Mouse (Mus musculus): ENCODE results near the gene Ripk3. TPM values are rescaled to one million over a fixed set of nuclear protein-coding genes. Genes with fewer than 3 reads are reported as not detected.
A peak's percentile ranks its signal among the peaks of the same experiment; 100 is the strongest.

The Ripk3 gene
- 51.6 and 52.1 TPM in 2 replicates for polyA plus RNA-seq (2014; fragmentation: Nextera tagmentation; extraction: Ambion mirVana)

- peak within 1 kb of the TSS; percentile 97 for H3K4me2 ChIP-seq
These were observed at the start of gene Ripk3 for GRCm38 (mm10) chr14:55788256-55789050. Gene Ripk3 (minus strand): TSS chr14:55788865.

GRCm38 (mm10) chr14:55838312-55838711 is 49.6 kb upstream of the Ripk3 start:
- H3K4me1 ChIP-seq (replicated peaks; ENCODE audit: control insufficient read depth, insufficient read depth, low read length) = 0 out of 2 replicates have a peak, but pooled peaks cover 4% of the 10 kb centered on the region
- H3K27me3 ChIP-seq (replicated peaks; ENCODE audit: control insufficient read depth, insufficient read depth, low read length) = no peaks in the 10 kb centered on the region
- ATAC-seq (replicated peaks; ENCODE audit: low FRiP score) (no peak), DNase-seq (ENCODE audit: low spot score) (no peak)
- H3K4me2 ChIP-seq = no peak overlapping the region
- 80% methylated on average over 5 of the region's 5 CpGs for WGBS
- H3K36me3 ChIP-seq (ENCODE audit: control insufficient read depth, insufficient read depth, low read length) = no peaks in the 10 kb centered on the region
- no peaks in the 10 kb centered on the region for H3K9me3 ChIP-seq (ENCODE audit: control insufficient read depth, low read length)
- no peak overlapping the region for H3K4me3 ChIP-seq (ENCODE audit: low read depth, low read length)
- no peak overlapping the region for H3K9ac ChIP-seq (ENCODE audit: low read depth, low read length)
- no peak overlapping the region for H3K27ac ChIP-seq (ENCODE audit: low read depth, low read length)

More at GRCm38 (mm10) chr14:55788256-55789050, at the start of gene Ripk3:
- Histone ChIP-seq H3K9me3 (ENCODE audit: control insufficient read depth, low read length) (no peaks in the 10 kb centered on the region), H3K4me1 (replicated peaks; ENCODE audit: control insufficient read depth, insufficient read depth, low read length) (peaks cover 6% of the 10 kb centered on the region), H3K9ac (ENCODE audit: low read depth, low read length) (peak within 1 kb of the TSS; percentile 62), H3K27ac (ENCODE audit: low read depth, low read length) (no peak within 1 kb of the TSS), H3K27me3 (replicated peaks; ENCODE audit: control insufficient read depth, insufficient read depth, low read length) (peaks cover 28% of the 10 kb centered on the region), H3K36me3 (ENCODE audit: control insufficient read depth, insufficient read depth, low read length) (no peaks in the 10 kb centered on the region), H3K4me3 (ENCODE audit: low read depth, low read length) (peak within 1 kb of the TSS; percentile 57)
- ATAC-seq (replicated peaks; ENCODE audit: low FRiP score) (peak; percentile 75), DNase-seq (ENCODE audit: low spot score) (peak; percentile 64)
- whole genome bisulfite sequencing = 3% methylated on average over 40 of the region's 40 CpGs

GRCm38 (mm10) chr14:55834808-55835533 is 46.3 kb upstream of the Ripk3 start:
- H3K27me3 ChIP-seq (replicated peaks; ENCODE audit: control insufficient read depth, insufficient read depth, low read length) = peaks cover 8% of the 10 kb centered on the region
- H3K4me1 ChIP-seq (replicated peaks; ENCODE audit: control insufficient read depth, insufficient read depth, low read length) = 0 out of 2 replicates have a peak, but pooled peaks cover 4% of the 10 kb centered on the region
- H3K9me3 ChIP-seq (ENCODE audit: control insufficient read depth, low read length) = no peaks in the 10 kb centered on the region
- no peaks in the 10 kb centered on the region for H3K36me3 ChIP-seq (ENCODE audit: control insufficient read depth, insufficient read depth, low read length)
- no peak overlapping the region for H3K9ac ChIP-seq (ENCODE audit: low read depth, low read length)
- no peak overlapping the region for H3K27ac ChIP-seq (ENCODE audit: low read depth, low read length)
- WGBS = 78% methylated on average over 5 of the region's 5 CpGs
- ATAC-seq (replicated peaks; ENCODE audit: low FRiP score) (no peak), DNase-seq (ENCODE audit: low spot score) (no peak)
- no peak overlapping the region for H3K4me3 ChIP-seq (ENCODE audit: low read depth, low read length)
- no peak overlapping the region; the same call in 1 of the 2 replicates for H3K4me2 ChIP-seq

GRCm38 (mm10) chr14:55833126-55833525 is 44.5 kb upstream of the Ripk3 start:
- Histone ChIP-seq H3K9ac (ENCODE audit: low read depth, low read length) (no peak overlapping the region), H3K4me2 (no peak overlapping the region), H3K27ac (ENCODE audit: low read depth, low read length) (no peak overlapping the region), H3K4me3 (ENCODE audit: low read depth, low read length) (no peak overlapping the region), H3K36me3 (ENCODE audit: control insufficient read depth, insufficient read depth, low read length) (no peaks in the 10 kb centered on the region), H3K27me3 (replicated peaks; ENCODE audit: control insufficient read depth, insufficient read depth, low read length) (peaks cover 17% of the 10 kb centered on the region), H3K9me3 (ENCODE audit: control insufficient read depth, low read length) (no peaks in the 10 kb centered on the region), H3K4me1 (replicated peaks; ENCODE audit: control insufficient read depth, insufficient read depth, low read length) (peaks cover 16% of the 10 kb centered on the region)
- ATAC-seq (replicated peaks; ENCODE audit: low FRiP score) (no peak), DNase-seq (ENCODE audit: low spot score) (no peak)
- WGBS = 73% methylated on average over 4 of the region's 4 CpGs

GRCm38 (mm10) chr14:55830331-55830730 is 41.7 kb upstream of the Ripk3 start:
- Histone ChIP-seq H3K4me3 (ENCODE audit: low read depth, low read length) (no peak overlapping the region), H3K36me3 (ENCODE audit: control insufficient read depth, insufficient read depth, low read length) (no peaks in the 10 kb centered on the region), H3K27me3 (replicated peaks; ENCODE audit: control insufficient read depth, insufficient read depth, low read length) (peaks cover 43% of the 10 kb centered on the region), H3K9me3 (ENCODE audit: control insufficient read depth, low read length) (no peaks in the 10 kb centered on the region), H3K9ac (ENCODE audit: low read depth, low read length) (no peak overlapping the region), H3K27ac (ENCODE audit: low read depth, low read length) (no peak overlapping the region), H3K4me1 (replicated peaks; ENCODE audit: control insufficient read depth, insufficient read depth, low read length) (peaks cover 23% of the 10 kb centered on the region), H3K4me2 (no peak overlapping the region)
- WGBS = 77% methylated on average over 4 of the region's 4 CpGs
- ATAC-seq (replicated peaks; ENCODE audit: low FRiP score) (no peak), DNase-seq (ENCODE audit: low spot score) (no peak)

GRCm38 (mm10) chr14:55829854-55830253 is 41.2 kb upstream of the Ripk3 start:
- no peak overlapping the region for H3K27ac ChIP-seq (ENCODE audit: low read depth, low read length)
- H3K9me3 ChIP-seq (ENCODE audit: control insufficient read depth, low read length) = no peaks in the 10 kb centered on the region
- H3K4me3 ChIP-seq (ENCODE audit: low read depth, low read length) = no peak overlapping the region
- H3K36me3 ChIP-seq (ENCODE audit: control insufficient read depth, insufficient read depth, low read length) = no peaks in the 10 kb centered on the region
- DNase-seq (ENCODE audit: low spot score) (no peak), ATAC-seq (replicated peaks; ENCODE audit: low FRiP score) (no peak)
- peaks cover 23% of the 10 kb centered on the region for H3K4me1 ChIP-seq (replicated peaks; ENCODE audit: control insufficient read depth, insufficient read depth, low read length)
- no peak overlapping the region for H3K9ac ChIP-seq (ENCODE audit: low read depth, low read length)
- 84% methylated on average over 16 of the region's 16 CpGs for WGBS
- peaks cover 48% of the 10 kb centered on the region for H3K27me3 ChIP-seq (replicated peaks; ENCODE audit: control insufficient read depth, insufficient read depth, low read length)
- H3K4me2 ChIP-seq = no peak overlapping the region

- Histone ChIP-seq H3K27me3 (replicated peaks; ENCODE audit: control insufficient read depth, insufficient read depth, low read length) (peaks cover 57% of the 10 kb centered on the region), H3K4me1 (replicated peaks; ENCODE audit: control insufficient read depth, insufficient read depth, low read length) (peaks cover 23% of the 10 kb centered on the region), H3K4me3 (ENCODE audit: low read depth, low read length) (no peak overlapping the region), H3K36me3 (ENCODE audit: control insufficient read depth, insufficient read depth, low read length) (no peaks in the 10 kb centered on the region), H3K4me2 (no peak overlapping the region), H3K9me3 (ENCODE audit: control insufficient read depth, low read length) (no peaks in the 10 kb centered on the region), H3K27ac (ENCODE audit: low read depth, low read length) (no peak overlapping the region), H3K9ac (ENCODE audit: low read depth, low read length) (no peak overlapping the region)
- 52% methylated on average over 3 of the region's 3 CpGs for WGBS
- ATAC-seq (replicated peaks; ENCODE audit: low FRiP score) (no peak), DNase-seq (ENCODE audit: low spot score) (no peak)
These were observed 40.1 kb upstream of the Ripk3 start for GRCm38 (mm10) chr14:55828716-55829263.

- ATAC-seq (replicated peaks; ENCODE audit: low FRiP score) = no peak
- 13% methylated on average over 41 of the region's 41 CpGs for WGBS
- Histone ChIP-seq H3K9me3 (ENCODE audit: control insufficient read depth, low read length) (no peaks in the 10 kb centered on the region), H3K4me3 (ENCODE audit: low read depth, low read length) (peak overlapping the region; percentile 59), H3K27me3 (replicated peaks; ENCODE audit: control insufficient read depth, insufficient read depth, low read length) (peaks cover 63% of the 10 kb centered on the region), H3K4me2 (peak overlapping the region; percentile 64), H3K36me3 (ENCODE audit: control insufficient read depth, insufficient read depth, low read length) (no peaks in the 10 kb centered on the region), H3K27ac (ENCODE audit: low read depth, low read length) (no peak overlapping the region), H3K9ac (ENCODE audit: low read depth, low read length) (peak overlapping the region; percentile 35; the same call in 1 of the 2 replicates), H3K4me1 (replicated peaks; ENCODE audit: control insufficient read depth, insufficient read depth, low read length) (peaks cover 32% of the 10 kb centered on the region)
- DNase-seq (ENCODE audit: low spot score) = peak; percentile 53
These were observed 38.1 kb upstream of the Ripk3 start for GRCm38 (mm10) chr14:55826551-55827340.

Measured in liver, embryonic 11.5 days (tissue).